ENCODE assay signal across 37 mouse cellular contexts in genomic region chr8:83588886-83589285, GRCm38 (mm10). TPM values are rescaled to one million over a fixed set of nuclear protein-coding genes. Genes with fewer than 3 reads are reported as not detected.
"Had no signal": no experiment of that assay in that cellular context is flagged by ENCODE, and none has a peak within 500 bp of the region (broad histone marks: within the 10 kb centered on the region; RNA-seq: fewer than 3 reads in every experiment).

No protein-coding gene starts in this region.

- H3K4me2 ChIP-seq: heart, embryonic 12.5 days; intestine, embryonic 15.5 days; limb, embryonic 12.5 days; liver, embryonic 11.5 days had no signal

- H3K9ac ChIP-seq: intestine, embryonic 15.5 days; limb, embryonic 12.5 days; liver, embryonic 14.5 days had no signal

- H3K27me3 ChIP-seq: heart, embryonic 12.5 days; intestine, embryonic 15.5 days; limb, embryonic 12.5 days had no signal

- DNase-seq: gastrocnemius, postnatal 25 days; heart, adult 18-20 months; heart, postnatal 10 days; heart, postnatal 4 days; kidney, adult 18-20 months; kidney, adult 8-10 months; kidney, postnatal 10 days; kidney, postnatal 25 days; kidney, postnatal 4 days had no signal

- H3K9me3 ChIP-seq: heart, embryonic 10.5 days; heart, embryonic 12.5 days; hindbrain, embryonic 10.5 days; intestine, embryonic 15.5 days; limb, embryonic 10.5 days; limb, embryonic 12.5 days had no signal

- H3K4me3 ChIP-seq: heart, embryonic 10.5 days; heart, embryonic 12.5 days; hindbrain, embryonic 10.5 days; intestine, embryonic 15.5 days; layer of hippocampus, adult 2 months; limb, embryonic 10.5 days; limb, embryonic 12.5 days had no signal

- H3K27ac ChIP-seq: heart, embryonic 10.5 days; hindbrain, embryonic 10.5 days; intestine, embryonic 15.5 days; left cerebral cortex, adult 2 months; limb, embryonic 10.5 days; limb, embryonic 12.5 days; liver, embryonic 14.5 days had no signal

- ATAC-seq: forebrain, embryonic 16.5 days; inflammation-experienced regulatory T-cells, adult 6 months; intestine, embryonic 15.5 days; intestine, postnatal 0 days had no signal

RNA-seq across cellular contexts. Expression of gene Olfr370, which starts 53.3 kb away (rescaled TPM):
- total RNA-seq: gastrocnemius, adult 8-10 months; gastrocnemius, postnatal 25 days; gastrocnemius, postnatal 4 days; granulocyte monocyte progenitor cell, adult 5-6 weeks; heart, adult 18-20 months; heart, adult 8-10 months; heart, postnatal 10 days; heart, postnatal 25 days; heart, postnatal 4 days; layer of hippocampus, adult 2 months; layer of hippocampus, postnatal 10 days; layer of hippocampus, postnatal 25 days; left cerebral cortex, adult 2 months; left cerebral cortex, postnatal 14 days; left cerebral cortex, postnatal 36 days had no signal
- polyA plus RNA-seq: forebrain, embryonic 16.5 days; frontal cortex, adult 2 months; heart, embryonic 10.5 days; heart, embryonic 12.5 days; heart, embryonic 14.5 days; heart, embryonic 16.5 days; inflammation-experienced regulatory T-cells, adult 6 months; intestine, embryonic 15.5 days; intestine, postnatal 0 days; kidney, embryonic 14.5 days; kidney, embryonic 16.5 days; limb, embryonic 10.5 days; limb, embryonic 12.5 days; limb, embryonic 14.5 days; liver, embryonic 11.5 days; liver, embryonic 14.5 days had no signal
